Mouse (Mus musculus) midbrain, postnatal 0 days (tissue): ENCODE measurements at regions not wholly inside any gene's neighbourhood (a gene's known extent, or its start where the extent isn't known, plus 50 kb on each side); places are given as distances from the start of the nearest gene placed in this dataset.

Experiments
- ATAC-seq: fragments of 200-750 bp; cut with Nextera tagmentation; 2 replicates; pipeline ENCODE4 v1.8.0; 2017; ENCODE audit warnings: moderate number of reproducible peaks, mild to moderate bottlenecking, moderate TSS enrichment, moderate library complexity; ENCODE audit not compliant: low FRiP score
- DNase-seq: peaks from one replicate; pipeline ENCODE4 v3.0.0-alpha.2; 2015; ENCODE audit warnings: low spot score
- H3K27ac ChIP-seq: fragments of 300-500 bp; sonication (generic); 2 replicates; pipeline ENCODE4 v1.5.1; 2014; ENCODE audit warnings: low read depth, mild to moderate bottlenecking, low read length, mixed read lengths
- H3K27me3 ChIP-seq: fragments of 300-500 bp; sonication (generic); 2 replicates; pipeline ENCODE4 v1.6.1; 2014; ENCODE audit warnings: low read length, control low read depth, mixed read lengths; ENCODE audit not compliant: insufficient read depth
- H3K36me3 ChIP-seq: fragments of 300-500 bp; sonication (generic); 2 replicates; pipeline ENCODE4 v1.6.1; 2014; ENCODE audit warnings: low read length, control low read depth, mixed read lengths; ENCODE audit not compliant: insufficient read depth
- H3K4me1 ChIP-seq: fragments of 300-500 bp; sonication (generic); 2 replicates; pipeline ENCODE4 v1.6.1; 2014; ENCODE audit warnings: mild to moderate bottlenecking, control low read depth, antibody characterized with exemption, low read length, mixed read lengths; ENCODE audit not compliant: insufficient read depth
- H3K4me2 ChIP-seq: fragments of 300-500 bp; sonication (generic); 2 replicates; pipeline ENCODE4 v1.6.1; 2014; ENCODE audit warnings: low read depth, mild to moderate bottlenecking, low read length, mixed read lengths; ENCODE audit not compliant: poor library complexity, severe bottlenecking
- H3K4me3 ChIP-seq: fragments of 300-500 bp; sonication (generic); 2 replicates; pipeline ENCODE4 v1.5.1; 2014; ENCODE audit warnings: low read depth, mild to moderate bottlenecking, low read length, moderate library complexity
- H3K9ac ChIP-seq: fragments of 300-500 bp; sonication (generic); replicated peaks from 2 replicates; pipeline ENCODE4 v1.6.1; 2014; ENCODE audit warnings: mild to moderate bottlenecking, low read length, moderate library complexity, mixed read lengths; ENCODE audit not compliant: poor library complexity, severe bottlenecking
- H3K9me3 ChIP-seq: fragments of 300-500 bp; sonication (generic); 2 replicates; pipeline ENCODE4 v1.6.1; 2016; ENCODE audit warnings: low read length, control low read depth
- CTCF ChIP-seq: IDR thresholded peaks from 2 replicates; pipeline ENCODE4 v1.5.1; 2016; ENCODE audit warnings: antibody characterized with exemption, mild to moderate bottlenecking
- WGBS: fragments of 180-500 bp; shearing (Covaris S2); extraction: QIAGEN DNeasy Blood & Tissue Kit; methylation state at CpG from one replicate; pipeline ENCODE4 v1.1.7; 2014; 5-methylcytosine and 5-hydroxymethylcytosine counted together

DNA sequence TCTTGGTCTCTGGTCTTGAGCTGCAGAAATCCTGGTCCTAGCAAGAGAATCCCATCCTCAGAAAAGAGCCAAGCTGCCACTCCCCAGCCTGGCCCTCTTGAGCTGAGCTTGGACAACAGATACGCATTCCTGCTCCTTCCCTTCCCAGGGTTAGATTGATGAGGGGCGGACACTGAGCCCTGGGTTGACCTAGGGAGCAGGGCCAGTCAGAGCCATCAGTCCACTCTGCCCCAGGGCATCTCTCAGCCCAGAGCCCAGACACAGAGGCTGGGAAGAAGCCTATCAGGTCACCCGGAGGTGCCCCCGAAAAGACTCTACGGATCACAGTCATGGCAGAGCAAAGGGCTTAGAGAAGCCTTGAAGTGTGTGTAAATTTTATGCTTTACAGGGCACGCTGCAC lies 95.2 kb downstream of the Tfap2a start:
- DNase-seq (no peak), ATAC-seq (no peak)
- H3K36me3 ChIP-seq, result no peaks in the 10 kb centered on the region
- no peaks in the 10 kb centered on the region for H3K9me3 ChIP-seq
- no peaks in the 10 kb centered on the region for H3K4me1 ChIP-seq
- H3K4me2 ChIP-seq, result no peak overlapping the region
- no peak for TF ChIP-seq CTCF
- H3K27me3 ChIP-seq, result no peaks in the 10 kb centered on the region
- no peak overlapping the region for H3K4me3 ChIP-seq
- H3K27ac ChIP-seq, result no peak overlapping the region
- H3K9ac ChIP-seq, result no peak overlapping the region
- 78% methylated on average over 6 of the region's 6 CpGs for WGBS

DNA sequence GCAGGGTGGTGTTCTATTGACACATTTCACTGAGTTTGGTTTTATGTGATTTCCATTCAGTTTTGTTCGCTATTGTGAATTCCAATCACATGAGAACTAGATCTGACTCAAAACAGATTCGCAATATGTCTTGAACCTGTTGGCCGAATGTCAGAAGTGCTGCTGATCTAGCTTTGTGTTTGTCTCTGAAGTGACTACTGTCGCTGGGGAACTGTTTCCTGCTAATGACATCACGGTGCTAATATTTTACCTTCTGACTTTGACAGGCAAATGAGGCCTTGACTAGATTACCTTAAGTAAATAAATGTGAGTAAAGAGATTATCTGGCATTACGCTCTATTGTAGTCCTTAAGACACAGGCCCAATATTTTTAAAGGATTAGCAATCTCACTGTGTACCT lies 100.9 kb downstream of the Tfap2a start:
- 85% methylated on average over 6 of the region's 6 CpGs for WGBS
- H3K27ac ChIP-seq, result no peak overlapping the region
- H3K4me3 ChIP-seq, result no peak overlapping the region
- H3K36me3 ChIP-seq, result no peaks in the 10 kb centered on the region
- no peaks in the 10 kb centered on the region for H3K4me1 ChIP-seq
- H3K9me3 ChIP-seq, result no peaks in the 10 kb centered on the region
- ATAC-seq, result no peak
- H3K27me3 ChIP-seq, result no peaks in the 10 kb centered on the region
- DNase-seq, result no peak
- TF ChIP-seq CTCF, result no peak
- H3K4me2 ChIP-seq, result no peak overlapping the region
- H3K9ac ChIP-seq, result no peak overlapping the region

DNA sequence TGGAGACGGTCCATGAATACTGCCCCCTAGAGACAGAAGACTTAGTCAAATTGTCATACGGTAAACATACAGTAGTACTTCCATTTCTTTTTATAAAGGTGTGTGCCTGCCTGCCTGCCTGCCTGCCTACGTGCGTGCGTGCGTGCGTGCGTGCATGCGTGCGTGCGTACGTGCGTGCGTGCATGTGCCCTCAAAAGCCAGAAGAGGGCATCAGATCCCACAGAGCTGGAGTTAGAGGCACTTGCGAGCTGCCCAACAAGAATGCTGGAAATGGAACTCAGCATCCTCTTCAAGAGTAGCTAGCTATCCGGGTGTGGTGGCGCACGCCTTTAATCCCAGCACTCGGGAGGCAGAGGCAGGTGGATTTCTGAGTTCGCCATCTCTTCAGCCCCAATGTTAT lies 120.3 kb downstream of the Tfap2a start:
- Histone ChIP-seq H3K36me3 (no peaks in the 10 kb centered on the region), H3K4me3 (no peak overlapping the region), H3K4me2 (no peak overlapping the region), H3K9me3 (no peaks in the 10 kb centered on the region), H3K27ac (no peak overlapping the region), H3K9ac (no peak overlapping the region), H3K4me1 (no peaks in the 10 kb centered on the region), H3K27me3 (no peaks in the 10 kb centered on the region)
- no peak for DNase-seq
- ATAC-seq, result no peak
- TF ChIP-seq CTCF, result no peak
- WGBS, result 99% methylated on average over 20 of the region's 20 CpGs

DNA sequence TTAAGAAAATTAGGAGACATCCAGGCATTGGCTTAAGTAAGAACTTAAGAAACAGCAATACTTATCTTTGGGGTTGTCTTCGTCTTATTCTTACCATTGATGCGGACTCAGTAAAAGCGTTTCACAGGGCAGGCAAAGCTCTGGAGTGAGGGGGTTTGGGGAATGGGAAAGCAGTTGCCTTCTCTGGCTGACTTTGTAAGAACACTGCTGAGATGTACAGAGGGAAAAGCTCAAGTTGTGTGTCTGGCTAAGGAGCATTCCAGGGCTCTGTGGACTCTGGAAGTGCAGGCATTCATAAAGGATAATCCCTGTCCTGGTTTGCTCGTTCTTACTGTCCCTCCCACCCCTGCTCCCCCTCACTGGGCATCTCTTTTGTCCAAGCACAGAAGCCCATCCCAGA lies 129.7 kb downstream of the Tfap2a start:
- H3K4me1 ChIP-seq, result no peaks in the 10 kb centered on the region
- no peaks in the 10 kb centered on the region for H3K36me3 ChIP-seq
- H3K4me2 ChIP-seq, result no peak overlapping the region
- DNase-seq, result no peak
- WGBS, result 51% methylated on average over 4 of the region's 4 CpGs
- no peak overlapping the region for H3K9ac ChIP-seq
- TF ChIP-seq CTCF, result no peak
- no peaks in the 10 kb centered on the region for H3K27me3 ChIP-seq
- no peaks in the 10 kb centered on the region for H3K9me3 ChIP-seq
- H3K27ac ChIP-seq, result no peak overlapping the region
- ATAC-seq, result no peak
- H3K4me3 ChIP-seq, result no peak overlapping the region

DNA sequence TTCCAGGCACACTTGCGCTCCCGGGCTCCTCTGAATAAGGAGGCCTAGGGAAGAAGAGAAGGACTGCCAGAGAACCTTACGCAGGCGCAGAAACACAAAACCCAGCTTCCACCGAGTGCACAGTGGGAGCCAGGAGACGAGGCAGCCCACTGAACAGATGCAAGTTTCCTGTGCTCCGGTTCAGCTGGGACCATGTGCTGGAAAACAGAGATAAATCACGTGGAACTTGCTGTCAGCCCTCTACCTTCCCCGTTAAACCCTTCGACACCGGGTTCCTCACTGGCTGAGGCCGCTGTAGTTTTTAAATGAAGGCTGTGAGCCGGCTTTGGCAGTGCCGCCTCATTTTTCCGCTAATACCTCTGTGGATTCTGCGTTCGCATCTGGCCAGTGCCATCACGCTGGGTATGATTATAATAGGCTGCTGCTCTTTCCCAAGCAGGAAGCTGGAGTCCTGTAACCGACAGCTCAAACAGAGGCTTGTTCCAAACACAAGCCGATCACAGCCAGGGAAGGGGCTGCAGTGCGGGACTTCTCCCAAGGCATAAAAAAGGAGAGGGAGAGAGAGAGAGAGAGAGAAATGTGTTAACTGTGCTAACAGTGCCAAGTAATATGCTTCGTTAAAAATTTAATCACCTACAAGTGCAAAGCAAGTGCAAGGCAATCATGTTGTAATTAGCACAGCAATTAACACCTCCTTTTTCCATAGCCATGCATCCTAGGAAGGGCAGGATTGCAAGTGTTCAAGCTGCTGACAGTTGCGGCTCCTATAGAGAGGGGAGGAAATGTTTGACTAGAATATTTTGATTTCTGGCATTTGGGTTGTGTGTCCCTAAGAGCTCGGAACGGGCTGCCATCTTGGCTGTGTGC lies 131.5 kb downstream of the Tfap2a start:
- no peaks in the 10 kb centered on the region for H3K36me3 ChIP-seq
- 27% methylated on average over 25 of the region's 25 CpGs for WGBS
- H3K4me3 ChIP-seq, result peak overlapping the region; percentile 33
- H3K27me3 ChIP-seq, result no peaks in the 10 kb centered on the region
- peak; percentile 64 for ATAC-seq
- H3K4me1 ChIP-seq, result no peaks in the 10 kb centered on the region
- no peak for TF ChIP-seq CTCF
- 0 out of 2 replicates have a peak overlapping the region, but pooled peaks have one; percentile 32 for H3K27ac ChIP-seq
- peak overlapping the region; percentile 42; the same call in 1 of the 2 replicates for H3K9ac ChIP-seq
- peak; percentile 73 for DNase-seq
- no peaks in the 10 kb centered on the region for H3K9me3 ChIP-seq
- H3K4me2 ChIP-seq, result peak overlapping the region; percentile 55

DNA sequence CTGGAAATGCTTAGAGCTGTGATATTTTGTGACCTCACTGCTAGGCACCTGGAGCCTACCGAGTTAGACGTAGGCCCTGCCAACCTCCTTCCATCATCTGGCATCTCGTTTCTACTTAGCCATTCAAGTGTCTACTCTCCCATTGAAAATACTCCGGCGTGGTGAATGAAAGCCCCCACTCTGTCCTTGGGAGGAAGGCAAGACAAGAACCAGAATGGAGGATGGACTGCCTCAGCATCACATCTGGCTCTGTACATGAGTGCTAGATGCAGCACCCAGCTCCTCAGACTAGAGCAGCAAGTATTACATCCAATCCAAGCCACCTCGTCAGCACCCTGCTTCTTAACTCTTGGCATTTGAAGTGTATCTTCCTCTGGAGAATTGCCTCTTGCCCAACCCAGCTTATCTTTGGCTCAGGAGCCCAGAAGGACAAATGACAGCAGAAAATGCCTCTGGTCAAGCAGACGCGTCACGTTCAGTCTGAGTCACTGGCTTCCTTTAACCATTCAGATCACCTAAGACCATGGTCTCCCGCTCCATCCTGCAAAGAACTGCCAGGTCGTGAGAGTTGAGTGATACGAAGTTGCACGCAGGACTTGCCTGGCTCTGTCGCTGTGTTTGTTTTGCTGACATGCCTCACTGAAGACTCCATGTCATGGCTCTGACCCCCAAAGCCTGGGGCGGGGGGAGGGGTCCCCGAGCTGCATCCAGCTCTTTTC lies 132.3 kb downstream of the Tfap2a start:
- Histone ChIP-seq H3K27ac (0 out of 2 replicates have a peak overlapping the region, but pooled peaks have one; percentile 32), H3K4me2 (peak overlapping the region; percentile 55), H3K9ac (peak overlapping the region; percentile 42; the same call in 1 of the 2 replicates), H3K4me1 (no peaks in the 10 kb centered on the region), H3K9me3 (no peaks in the 10 kb centered on the region), H3K27me3 (no peaks in the 10 kb centered on the region), H3K4me3 (peak overlapping the region; percentile 33), H3K36me3 (no peaks in the 10 kb centered on the region)
- WGBS, result 49% methylated on average over 16 of the region's 16 CpGs
- TF ChIP-seq CTCF, result no peak
- no peak for DNase-seq
- no peak; the same call in 1 of the 2 replicates for ATAC-seq
